Mouse (Mus musculus) liver, adult 2 months (tissue): ENCODE measurements around the gene Gin1. TPM values are rescaled to one million over a fixed set of nuclear protein-coding genes. Genes with fewer than 3 reads are reported as not detected.

ENCODE experiments used
- DNase-seq: peaks from one replicate; pipeline ENCODE4 v3.0.0-alpha.2; 2011; ENCODE audit warnings: low read depth, low spot score; ENCODE audit errors: extremely low read depth
- H3K27ac ChIP-seq: fragments of 200-500 bp; replicated peaks from 2 replicates; pipeline ENCODE4 v1.5.1; 2012; ENCODE audit warnings: low read depth, mild to moderate bottlenecking, control low read depth, inconsistent platforms, low read length; ENCODE audit not compliant: insufficient read depth
- H3K27me3 ChIP-seq: fragments of 200-500 bp; 2 replicates; pipeline ENCODE4 v1.6.1; 2012; ENCODE audit warnings: mild to moderate bottlenecking, moderate library complexity, low read length, inconsistent platforms; ENCODE audit not compliant: control insufficient read depth, insufficient read depth
- H3K36me3 ChIP-seq: fragments of 200-500 bp; 2 replicates; pipeline ENCODE4 v1.6.1; 2012; ENCODE audit warnings: low read length, inconsistent platforms; ENCODE audit not compliant: control insufficient read depth, insufficient read depth
- H3K4me1 ChIP-seq: fragments of 200-500 bp; 2 replicates; pipeline ENCODE4 v1.6.1; 2011; ENCODE audit warnings: low read length; ENCODE audit not compliant: control insufficient read depth, insufficient read depth
- H3K4me3 ChIP-seq: fragments of 200-500 bp; 2 replicates; pipeline ENCODE4 v1.5.1; 2011; ENCODE audit warnings: low read depth, mild to moderate bottlenecking, control low read depth, low read length, moderate library complexity; ENCODE audit not compliant: insufficient read depth
- H3K79me2 ChIP-seq: fragments of 200-500 bp; 2 replicates; pipeline ENCODE4 v1.6.1; 2012; ENCODE audit warnings: inconsistent platforms, mild to moderate bottlenecking, low read length, moderate library complexity; ENCODE audit not compliant: control insufficient read depth, insufficient read depth
- H3K9ac ChIP-seq: fragments of 200-500 bp; 2 replicates; pipeline ENCODE4 v1.6.1; 2012; ENCODE audit warnings: low read depth, mild to moderate bottlenecking, control low read depth, inconsistent platforms, low read length
- CTCF ChIP-seq: fragments of 200-500 bp; IDR thresholded peaks from 2 replicates; pipeline ENCODE4 v1.5.1; 2011; ENCODE audit warnings: low read depth, low read length, control low read depth
- POLR2A ChIP-seq: fragments of 200-500 bp; IDR thresholded peaks from 2 replicates; pipeline ENCODE4 v1.6.1; 2011; ENCODE audit warnings: low read length, control low read depth; ENCODE audit not compliant: insufficient read depth; ENCODE audit errors: extremely low read depth
- WGBS: fragments of 180-500 bp; shearing (Covaris S2); methylation state at CpG from one replicate; pipeline ENCODE4 v1.1.7; 2018; 5-methylcytosine and 5-hydroxymethylcytosine counted together
- polyA plus RNA-seq: library from polyadenylated mRNA; depleted of rRNA; stranded (reverse); fragments of >200 nt; gene quantifications from 2 replicates; pipeline ENCODE4 v1.2.3, GENCODE M21; 2012
- total RNA-seq: library from RNA; depleted of rRNA; stranded (reverse); fragments of >200 nt; gene quantifications from 2 replicates; pipeline ENCODE4 v1.2.3, GENCODE M21; 2014

The Gin1 gene
- total and polyA plus RNA-seq, 2 experiments, result 1.9 to 9.9 TPM

- DNase-seq, result no peak
- no peak overlapping the region for H3K4me3 ChIP-seq
- no peak overlapping the region for H3K27ac ChIP-seq
- no peaks in the 10 kb centered on the region; the same call in 1 of the 2 replicates for H3K79me2 ChIP-seq
- peaks cover 5% of the 10 kb centered on the region; the same call in 1 of the 2 replicates for H3K4me1 ChIP-seq
- no peak overlapping the region for H3K9ac ChIP-seq
- WGBS, result 97% methylated on average over 5 of the region's 5 CpGs
- no peaks in the 10 kb centered on the region for H3K27me3 ChIP-seq
- no peak for TF ChIP-seq POLR2A
- H3K36me3 ChIP-seq, result peaks cover 7% of the 10 kb centered on the region; the same call in 1 of the 2 replicates
Measured at GRCm38 (mm10) chr1:97771727-97772126, 1.8 kb downstream of the Gin1 start.

- Histone ChIP-seq H3K4me3 (no peak overlapping the region), H3K4me1 (peaks cover 2% of the 10 kb centered on the region; the same call in 1 of the 2 replicates), H3K36me3 (peaks cover 11% of the 10 kb centered on the region; the same call in 1 of the 2 replicates), H3K79me2 (no peaks in the 10 kb centered on the region; the same call in 1 of the 2 replicates), H3K27me3 (no peaks in the 10 kb centered on the region), H3K9ac (no peak overlapping the region), H3K27ac (no peak overlapping the region)
- WGBS, result 79% methylated on average over 6 of the region's 6 CpGs
- TF ChIP-seq CTCF (no peak), POLR2A (no peak)
- DNase-seq, result no peak
Measured at GRCm38 (mm10) chr1:97773362-97773761, 3.4 kb downstream of the Gin1 start.

- no peaks in the 10 kb centered on the region for H3K27me3 ChIP-seq
- H3K27ac ChIP-seq, result no peak overlapping the region
- TF ChIP-seq POLR2A (no peak), CTCF (no peak)
- WGBS, result 97% methylated on average over 2 of the region's 2 CpGs
- no peak for DNase-seq
- H3K36me3 ChIP-seq, result peaks cover 11% of the 10 kb centered on the region; the same call in 1 of the 2 replicates
- no peak overlapping the region for H3K4me3 ChIP-seq
- peaks cover 2% of the 10 kb centered on the region; the same call in 1 of the 2 replicates for H3K4me1 ChIP-seq
- H3K79me2 ChIP-seq, result no peaks in the 10 kb centered on the region; the same call in 1 of the 2 replicates
- no peak overlapping the region for H3K9ac ChIP-seq
Measured at GRCm38 (mm10) chr1:97773973-97774372, 4.0 kb downstream of the Gin1 start.

- 93% methylated on average over 7 of the region's 7 CpGs for WGBS
- Histone ChIP-seq H3K36me3 (peaks cover 25% of the 10 kb centered on the region), H3K27ac (no peak overlapping the region), H3K4me3 (no peak overlapping the region), H3K9ac (no peak overlapping the region), H3K79me2 (no peaks in the 10 kb centered on the region), H3K4me1 (no peaks in the 10 kb centered on the region), H3K27me3 (no peaks in the 10 kb centered on the region)
- TF ChIP-seq CTCF, result no peak
- no peak for DNase-seq
Measured at GRCm38 (mm10) chr1:97781674-97782073, 11.7 kb downstream of the Gin1 start.

GRCm38 (mm10) chr1:97784928-97785327 lies 15.0 kb downstream of the Gin1 start:
- Histone ChIP-seq H3K4me3 (no peak overlapping the region), H3K27me3 (no peaks in the 10 kb centered on the region), H3K27ac (no peak overlapping the region), H3K4me1 (no peaks in the 10 kb centered on the region), H3K36me3 (peaks cover 21% of the 10 kb centered on the region), H3K9ac (no peak overlapping the region), H3K79me2 (no peaks in the 10 kb centered on the region)
- DNase-seq, result no peak
- TF ChIP-seq POLR2A, result no peak
- TF ChIP-seq CTCF, result no peak
- WGBS, result 87% methylated on average over 7 of the region's 7 CpGs

- Histone ChIP-seq H3K4me1 (no peaks in the 10 kb centered on the region), H3K4me3 (no peak overlapping the region), H3K27ac (no peak overlapping the region), H3K36me3 (peaks cover 21% of the 10 kb centered on the region), H3K27me3 (no peaks in the 10 kb centered on the region), H3K9ac (no peak overlapping the region), H3K79me2 (no peaks in the 10 kb centered on the region)
- WGBS, result 86% methylated on average over 11 of the region's 11 CpGs
- DNase-seq, result no peak
- no peak for TF ChIP-seq POLR2A
- TF ChIP-seq CTCF, result no peak
Measured at GRCm38 (mm10) chr1:97785685-97786393, 15.9 kb downstream of the Gin1 start.
